ENCODE assay signal across 8 mouse cellular contexts in genomic region chr8:64205321-64206023, GRCm38 (mm10). TPM values are rescaled to one million over a fixed set of nuclear protein-coding genes. Genes with fewer than 3 reads are reported as not detected.
DNase-seq lines count a peak whose midpoint lies in the region; ATAC-seq and TF ChIP-seq lines count a peak whose summit lies in the region.

No protein-coding gene starts in this region.

- peak overlapping the region; percentile 8; the same call in 1 of the 2 replicates for H3K9ac ChIP-seq in intestine, postnatal 0 days (ENCODE audit: low read depth, low read length)
- H3K9ac ChIP-seq in liver, embryonic 12.5 days, result no peak overlapping the region
- H3K9ac ChIP-seq in neural tube, embryonic 11.5 days (ENCODE audit: low read length), result peak overlapping the region; percentile 64

- H3K27me3 ChIP-seq in thymus, adult 2 months (ENCODE audit: control insufficient read depth, insufficient read depth, low read length), result 0 out of 2 replicates have a peak, but pooled peaks cover 2% of the 10 kb centered on the region
- peaks cover 24% of the 10 kb centered on the region; the same call in 1 of the 2 replicates for H3K27me3 ChIP-seq in intestine, postnatal 0 days (replicated peaks; ENCODE audit: control insufficient read depth, insufficient read depth, low read length)
- peaks cover 38% of the 10 kb centered on the region for H3K27me3 ChIP-seq in liver, embryonic 12.5 days (replicated peaks)
- peaks cover 8% of the 10 kb centered on the region; the same call in 1 of the 2 replicates for H3K27me3 ChIP-seq in neural tube, embryonic 11.5 days (ENCODE audit: control insufficient read depth, insufficient read depth, low read length)

- H3K4me3 ChIP-seq in thymus, adult 2 months (ENCODE audit: control insufficient read depth, insufficient read depth, low read length), result no peak overlapping the region
- peak overlapping the region; percentile 55 for H3K4me3 ChIP-seq in intestine, postnatal 0 days (ENCODE audit: low read depth, low read length)
- peak overlapping the region; percentile 53 for H3K4me3 ChIP-seq in liver, embryonic 12.5 days
- H3K4me3 ChIP-seq in neural tube, embryonic 11.5 days (ENCODE audit: low read depth, low read length), result peak overlapping the region; percentile 64

- no peaks in the 10 kb centered on the region for H3K4me1 ChIP-seq in thymus, adult 2 months (replicated peaks; ENCODE audit: control insufficient read depth, insufficient read depth, low read length)
- no peaks in the 10 kb centered on the region for H3K4me1 ChIP-seq in intestine, postnatal 0 days (replicated peaks; ENCODE audit: control insufficient read depth, insufficient read depth, low read length)
- H3K4me1 ChIP-seq in liver, embryonic 12.5 days, result 0 out of 2 replicates have a peak, but pooled peaks cover 3% of the 10 kb centered on the region
- H3K4me1 ChIP-seq in neural tube, embryonic 11.5 days (ENCODE audit: control insufficient read depth, insufficient read depth, low read length), result peaks cover 11% of the 10 kb centered on the region; the same call in 1 of the 2 replicates

- peak; percentile 54; the same call in 1 of the 2 replicates for ATAC-seq in intestine, postnatal 0 days
- ATAC-seq in liver, embryonic 12.5 days, result no peak
- ATAC-seq in neural tube, embryonic 11.5 days (ENCODE audit: insufficient read depth, low FRiP score, low TSS enrichment), result peak; percentile 78

- no peaks in the 10 kb centered on the region for H3K36me3 ChIP-seq in thymus, adult 2 months (ENCODE audit: control insufficient read depth, insufficient read depth, low read length)
- no peaks in the 10 kb centered on the region for H3K36me3 ChIP-seq in intestine, postnatal 0 days (ENCODE audit: control insufficient read depth, insufficient read depth)
- H3K36me3 ChIP-seq in liver, embryonic 12.5 days, result no peaks in the 10 kb centered on the region
- no peaks in the 10 kb centered on the region for H3K36me3 ChIP-seq in neural tube, embryonic 11.5 days (ENCODE audit: control insufficient read depth, insufficient read depth, low read length)

- peak overlapping the region; percentile 99 for H3K4me2 ChIP-seq in intestine, postnatal 0 days (replicated peaks; ENCODE audit: low read depth)
- peak overlapping the region; percentile 72 for H3K4me2 ChIP-seq in liver, embryonic 12.5 days
- peak overlapping the region; percentile 98 for H3K4me2 ChIP-seq in neural tube, embryonic 11.5 days (ENCODE audit: low read depth)

- 2% methylated on average over 61 of the region's 61 CpGs for WGBS in thymus, adult 2 months
- WGBS in intestine, postnatal 0 days, result under 1% methylated on average over 57 of the region's 61 CpGs
- under 1% methylated on average over 32 of the region's 61 CpGs for WGBS in liver, embryonic 12.5 days (ENCODE audit: insufficient replicate concordance)
- WGBS in neural tube, embryonic 11.5 days, result under 1% methylated on average over 61 of the region's 61 CpGs

- no peak for TF ChIP-seq POLR2A in thymus, adult 2 months (IDR thresholded peaks at IDR 0.05; ENCODE audit: control insufficient read depth, extremely low read depth, insufficient read depth, low read length, poor library complexity)

- H3K27ac ChIP-seq in thymus, adult 2 months (ENCODE audit: control insufficient read depth, insufficient read depth, low read length), result no peak overlapping the region
- no peak overlapping the region for H3K27ac ChIP-seq in intestine, postnatal 0 days (ENCODE audit: low read depth, low read length)
- H3K27ac ChIP-seq in liver, embryonic 12.5 days, result no peak overlapping the region
- no peak overlapping the region for H3K27ac ChIP-seq in neural tube, embryonic 11.5 days (ENCODE audit: low read depth, low read length)

- peak; percentile 1 for DNase-seq in thymus, adult 2 months
- no peak for DNase-seq in thymus, adult 18-20 months
- peak; percentile 67 for DNase-seq in embryo, embryonic 10.5 days (ENCODE audit: low spot score)
- peak; percentile 7 to 37 for DNase-seq in gastrocnemius, postnatal 36 days
- peak; percentile 71 for DNase-seq in neural tube, embryonic 11.5 days (ENCODE audit: low spot score)
- no peak for DNase-seq in B cell, adult 2 months

- H3K9me3 ChIP-seq in intestine, postnatal 0 days (ENCODE audit: control insufficient read depth), result no peaks in the 10 kb centered on the region
- no peaks in the 10 kb centered on the region for H3K9me3 ChIP-seq in liver, embryonic 12.5 days (replicated peaks)
- H3K9me3 ChIP-seq in neural tube, embryonic 11.5 days (ENCODE audit: control insufficient read depth, low read length), result no peaks in the 10 kb centered on the region

- no peak for TF ChIP-seq CTCF in thymus, adult 2 months (IDR thresholded peaks at IDR 0.05; ENCODE audit: borderline replicate concordance, control insufficient read depth, extremely low read depth, insufficient read depth, low read length, poor library complexity)
- no peak for TF ChIP-seq CTCF in intestine, postnatal 0 days (IDR thresholded peaks at IDR 0.05; ENCODE audit: low read depth)

- intact Hi-C loops in gastrocnemius, postnatal 36 days (cut with DNase I), result no loop called here

RNA-seq across cellular contexts. Expression of gene Tll1, which starts 0.6 kb away (rescaled TPM):
- polyA plus RNA-seq in thymus, adult 2 months (2012; rRNA removed), result 0.09 and 0.37 TPM in 2 replicates
- under 1 TPM; 0.44 to 0.77 TPM for total RNA-seq in gastrocnemius, postnatal 36 days (2021)
- 0.93 and 0.98 TPM in 2 replicates for polyA plus RNA-seq in intestine, postnatal 0 days (2015; fragmentation: Nextera tagmentation; extraction: Ambion mirVana)
- 0.35 and 0.44 TPM in 2 replicates for polyA plus RNA-seq in liver, embryonic 12.5 days (2016; fragmentation: Nextera tagmentation; extraction: Ambion mirVana)
- 2.0 and 2.2 TPM in 2 replicates for polyA plus RNA-seq in neural tube, embryonic 11.5 days (2014; fragmentation: Nextera tagmentation; extraction: Ambion mirVana)

Comparison
In these comparisons a context has a peak if more than half of its experiments do, and no peak if none do; other contexts are left out.
1. DNase-seq: peak in thymus, adult 2 months (single experiment), embryo, embryonic 10.5 days (single experiment), gastrocnemius, postnatal 36 days (2 of 2) and neural tube, embryonic 11.5 days (single experiment); none in thymus, adult 18-20 months (0 of 2) and B cell, adult 2 months (0 of 2).
2. Peak in every context shown above with its lines, with median percentiles within 50 percentile points of each other: H3K4me2 ChIP-seq.